Mouse (Mus musculus): ENCODE measurements around the gene Ppp1r3d.

DNA sequence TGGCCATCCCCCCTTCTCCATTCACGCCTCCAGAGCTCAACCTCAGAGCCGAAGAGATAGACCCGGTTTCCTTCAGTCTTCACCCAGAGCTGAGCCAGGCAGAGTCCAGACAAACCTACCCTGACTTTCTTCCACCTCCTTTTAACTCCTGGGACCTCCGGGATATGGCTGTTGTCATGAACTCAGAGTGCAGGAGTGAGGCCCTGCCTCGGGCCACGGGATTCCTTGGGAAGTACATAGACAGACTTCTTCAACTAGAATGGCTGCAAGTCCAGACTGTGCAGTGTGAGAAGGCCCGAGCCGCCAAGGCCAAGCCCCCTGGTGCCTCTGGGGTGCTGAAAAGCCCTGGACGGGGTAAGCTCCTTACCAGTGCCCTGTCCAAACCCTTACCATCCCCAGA, 6.3 kb upstream of the Ppp1r3d start:
- TF ChIP-seq JUND (conservative IDR thresholded peaks at IDR 0.05; ENCODE audit: low read depth, low read length) (no peak), SIN3A (IDR thresholded peaks at IDR 0.05; ENCODE audit: low read length) (no peak), POLR2A (IDR thresholded peaks at IDR 0.05; ENCODE audit: low read depth, low read length) (no peak), BHLHE40 (IDR thresholded peaks at IDR 0.05; ENCODE audit: low read depth, low read length) (no peak), CTCF (conservative IDR thresholded peaks at IDR 0.05 in 1 of 2, IDR thresholded peaks at IDR 0.05 in 1 of 2; ENCODE audit: low read depth in 2 of 2, low read length in 2 of 2) (no peak), KAT2A (IDR thresholded peaks at IDR 0.05; ENCODE audit: insufficient replicate concordance, low read length) (no peak), EP300 (IDR thresholded peaks at IDR 0.05; ENCODE audit: low read length) (no peak), NELFE (IDR thresholded peaks at IDR 0.05; ENCODE audit: low read depth, low read length) (no peak), RAD21 (IDR thresholded peaks at IDR 0.05; ENCODE audit: low read depth, low read length) (no peak), ZC3H11A (IDR thresholded peaks at IDR 0.05; ENCODE audit: low read depth, low read length) (no peak), MAZ (IDR thresholded peaks at IDR 0.05; ENCODE audit: low read depth, low read length) (no peak)

Measured in CH12.LX (cell line).